Mouse (Mus musculus) urinary bladder, postnatal 25 days (tissue): Measurements from ENCODE around the gene Spata21.

Source experiments
- DNase-seq: peaks from one replicate; pipeline ENCODE4 v3.0.0; 2022; ENCODE audit warnings: low spot score

Gene Spata21

GRCm38 (mm10) chr4:141158609-141159008, 70.5 kb downstream of the Spata21 start:
- DNase-seq: no peak

- DNase-seq: no peak
Observed at GRCm38 (mm10) chr4:141159093-141159492, 71.0 kb downstream of the Spata21 start.

DNA sequence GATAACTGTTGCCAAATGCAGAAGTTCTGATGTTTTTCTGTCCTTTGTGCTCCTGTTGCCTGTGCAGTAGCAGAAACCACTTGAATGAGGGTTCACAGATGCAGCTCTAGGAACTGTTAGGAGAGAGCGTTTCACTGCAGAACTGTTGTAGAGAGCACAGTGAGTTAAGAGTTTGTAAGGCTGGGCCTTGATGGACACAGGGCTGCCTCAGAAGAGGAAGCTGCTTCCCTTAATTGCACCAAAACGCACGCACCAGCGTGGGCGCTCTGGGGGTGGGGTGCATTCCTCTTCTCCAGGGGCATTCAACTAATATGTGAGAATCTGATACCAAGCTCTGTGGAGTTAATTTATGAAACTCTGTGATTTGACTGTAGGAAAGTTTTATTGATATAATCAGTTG, 71.5 kb downstream of the Spata21 start:
- DNase-seq: no peak

- DNase-seq: no peak
Observed at GRCm38 (mm10) chr4:141160193-141160592, 72.1 kb downstream of the Spata21 start.

DNA sequence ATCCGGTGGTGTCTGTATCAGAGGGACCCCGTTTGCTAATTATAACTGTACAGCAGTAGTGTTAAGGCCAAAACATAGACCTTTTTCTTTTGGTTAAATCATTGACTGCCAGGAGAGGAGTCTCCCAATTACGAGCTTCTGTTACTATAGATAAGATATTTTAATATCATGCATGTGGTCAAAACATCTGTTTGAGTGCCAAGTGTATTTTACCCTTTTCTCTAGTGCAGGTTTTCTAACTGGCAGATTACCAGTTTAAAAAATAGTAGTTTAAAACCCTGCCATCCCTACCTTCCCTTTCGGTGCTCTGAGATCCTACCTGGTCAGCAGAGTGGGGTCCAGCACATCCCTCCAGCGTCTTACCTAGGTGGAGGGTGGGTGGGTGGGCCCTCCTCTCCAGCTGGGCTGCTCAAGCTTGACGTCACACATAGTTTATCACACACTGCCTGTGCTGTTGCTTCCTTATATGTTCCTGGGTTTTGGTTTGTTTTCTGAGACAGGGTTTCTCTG, 73.6 kb downstream of the Spata21 start:
- no peak for DNase-seq
